Mouse (Mus musculus): ENCODE measurements around the gene C2cd5. TPM values are rescaled to one million over a fixed set of nuclear protein-coding genes. Genes with fewer than 3 reads are reported as not detected.
"Not testable (repeated sequence)": the region's sequence is repeated elsewhere in the genome, so short reads cannot be mapped to it uniquely, and the experiment has no call there.

The C2cd5 gene
- total RNA-seq, 1 experiment, result 26.5 TPM

DNA sequence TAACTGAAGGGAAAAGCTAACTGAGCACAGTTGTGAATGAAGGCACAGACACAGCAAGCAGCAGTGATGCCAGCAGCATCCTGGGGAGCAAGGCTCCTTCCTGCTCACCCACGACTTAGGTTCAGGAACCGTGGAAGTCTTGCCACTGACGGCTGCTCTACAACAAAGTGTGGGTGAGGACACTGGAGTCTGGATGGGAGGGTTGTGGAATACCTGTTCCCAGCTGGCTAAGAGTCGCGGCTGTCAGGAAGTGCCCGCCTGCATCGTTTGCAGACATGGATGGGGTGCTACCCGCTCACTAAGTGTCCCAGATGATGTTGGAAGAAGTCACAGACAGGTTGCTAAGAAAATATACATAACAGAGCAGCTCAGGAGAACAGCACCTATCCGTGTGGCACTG lies 109.4 kb downstream of the C2cd5 start:
- no peak for DNase-seq (ENCODE audit: low read depth, low spot score)
- Histone ChIP-seq H3K4me1 (ENCODE audit: control insufficient read depth in 2 of 2, insufficient read depth in 2 of 2, low read length in 2 of 2, poor library complexity in 1 of 2) (peaks cover 14 to 22% of the 10 kb centered on the region in 2 experiments), H3K4me3 (ENCODE audit: insufficient read depth in 1 of 2, low read depth in 1 of 2, low read length in 2 of 2, poor library complexity in 1 of 2, severe bottlenecking in 1 of 2) (no peak overlapping the region), H3K36me3 (ENCODE audit: control insufficient read depth, insufficient read depth, low read length, poor library complexity, severe bottlenecking) (no peaks in the 10 kb centered on the region), H3K9ac (ENCODE audit: insufficient read depth, low read depth, low read length, poor library complexity, severe bottlenecking) (no peak overlapping the region), H3K27ac (ENCODE audit: insufficient read depth, low read depth, low read length, poor library complexity, severe bottlenecking) (no peak overlapping the region), H3K9me3 (ENCODE audit: control insufficient read depth, insufficient read depth, low read depth, low read length) (no peaks in the 10 kb centered on the region)
- in situ Hi-C loops (cut with MboI; ENCODE audit: low sequenced_read_pairs in 2 of 2, unreplicated experiment in 2 of 2), result no loop called here
- no peak for TF ChIP-seq HCFC1 (IDR thresholded peaks at IDR 0.05; ENCODE audit: borderline replicate concordance, insufficient read depth, low read length)
- no peak for TF ChIP-seq ZNF384 (IDR thresholded peaks at IDR 0.05; ENCODE audit: low read depth, low read length)
- TF ChIP-seq CHD2 (IDR thresholded peaks at IDR 0.05; ENCODE audit: low read depth, low read length), result no peak
- no peak for TF ChIP-seq MAFK (IDR thresholded peaks at IDR 0.05; ENCODE audit: insufficient read depth, low read depth, low read length)
- TF ChIP-seq ZC3H11A (IDR thresholded peaks at IDR 0.05; ENCODE audit: borderline replicate concordance, low read depth, low read length), result no peak

DNA sequence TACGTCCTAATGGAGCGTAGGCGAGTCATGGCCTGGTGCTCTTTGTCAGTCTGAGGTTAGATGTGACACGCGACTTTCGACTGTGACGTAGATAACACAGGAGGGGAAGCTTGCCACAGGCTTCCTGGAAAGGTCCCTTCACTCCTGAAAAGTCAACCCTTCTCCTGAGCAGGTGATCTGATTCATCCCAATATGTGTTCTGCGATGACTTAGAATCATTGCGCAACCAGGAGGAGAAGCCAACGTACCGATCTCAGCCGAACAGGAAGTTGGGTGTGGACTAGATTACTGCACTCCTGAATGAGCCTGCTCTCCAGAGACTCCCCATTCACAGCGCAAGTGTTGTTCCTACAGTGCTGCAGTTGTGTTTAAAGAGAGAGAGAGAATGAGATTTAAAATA lies 110.4 kb downstream of the C2cd5 start:
- in situ Hi-C loops (cut with MboI; ENCODE audit: low sequenced_read_pairs in 2 of 2, unreplicated experiment in 2 of 2), result no loop called here
- Histone ChIP-seq H3K4me1 (ENCODE audit: control insufficient read depth in 2 of 2, insufficient read depth in 2 of 2, low read length in 2 of 2, poor library complexity in 1 of 2) (peaks cover 14 to 29% of the 10 kb centered on the region in 2 experiments), H3K27ac (ENCODE audit: insufficient read depth, low read depth, low read length, poor library complexity, severe bottlenecking) (peak overlapping the region; percentile 23; the same call in 1 of the 2 replicates), H3K36me3 (ENCODE audit: control insufficient read depth, insufficient read depth, low read length, poor library complexity, severe bottlenecking) (no peaks in the 10 kb centered on the region), H3K4me3 (ENCODE audit: insufficient read depth in 1 of 2, low read depth in 1 of 2, low read length in 2 of 2, poor library complexity in 1 of 2, severe bottlenecking in 1 of 2) (peak overlapping the region in 1 of 2 experiments; percentile 56; a peak in 2 of 4 replicates), H3K9ac (ENCODE audit: insufficient read depth, low read depth, low read length, poor library complexity, severe bottlenecking) (peak overlapping the region; percentile 33; the same call in 1 of the 2 replicates), H3K9me3 (ENCODE audit: control insufficient read depth, insufficient read depth, low read depth, low read length) (no peaks in the 10 kb centered on the region)
- TF ChIP-seq ZNF384 (IDR thresholded peaks at IDR 0.05; ENCODE audit: low read depth, low read length), result no peak
- no peak for DNase-seq (ENCODE audit: low read depth, low spot score)

DNA sequence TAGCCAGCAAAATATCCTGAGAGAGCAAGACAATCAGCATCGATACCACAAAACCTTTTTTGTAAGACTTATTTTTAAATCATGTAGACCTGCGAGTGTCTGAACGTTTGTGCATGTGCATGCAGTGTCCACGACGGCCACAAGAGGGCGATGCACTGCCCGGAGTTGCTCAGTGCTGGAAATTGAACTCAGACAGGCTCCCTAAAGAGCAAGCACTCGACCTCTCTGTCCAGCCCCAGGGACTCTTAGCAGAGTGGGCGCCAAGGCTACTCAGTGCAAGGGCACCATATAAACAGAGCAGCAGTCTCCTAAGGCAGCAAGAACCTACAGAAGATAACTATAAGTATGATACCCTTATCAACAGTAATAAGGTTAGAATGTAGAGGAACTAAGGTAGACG lies 111.2 kb downstream of the C2cd5 start:
- Histone ChIP-seq H3K4me3 (ENCODE audit: insufficient read depth in 1 of 2, low read depth in 1 of 2, low read length in 2 of 2, poor library complexity in 1 of 2, severe bottlenecking in 1 of 2) (peak overlapping the region; percentile 15 to 56; a peak in 3 of 4 replicates), H3K9ac (ENCODE audit: insufficient read depth, low read depth, low read length, poor library complexity, severe bottlenecking) (peak overlapping the region; percentile 54; the same call in 1 of the 2 replicates), H3K36me3 (ENCODE audit: control insufficient read depth, insufficient read depth, low read length, poor library complexity, severe bottlenecking) (no peaks in the 10 kb centered on the region), H3K4me1 (ENCODE audit: control insufficient read depth in 2 of 2, insufficient read depth in 2 of 2, low read length in 2 of 2, poor library complexity in 1 of 2) (peaks cover 14 to 29% of the 10 kb centered on the region in 2 experiments), H3K27ac (ENCODE audit: insufficient read depth, low read depth, low read length, poor library complexity, severe bottlenecking) (peak overlapping the region; percentile 94; the same call in 1 of the 2 replicates), H3K9me3 (ENCODE audit: control insufficient read depth, insufficient read depth, low read depth, low read length) (no peaks in the 10 kb centered on the region)
- in situ Hi-C loops (cut with MboI; ENCODE audit: low sequenced_read_pairs in 2 of 2, unreplicated experiment in 2 of 2), result no loop called here
- peak; percentile 69 for DNase-seq (ENCODE audit: low read depth, low spot score)
- TF ChIP-seq ZC3H11A (IDR thresholded peaks at IDR 0.05; ENCODE audit: borderline replicate concordance, low read depth, low read length) (peak; percentile 77; the same call in 1 of the 2 replicates), ZNF384 (IDR thresholded peaks at IDR 0.05; ENCODE audit: low read depth, low read length) (no peak)

DNA sequence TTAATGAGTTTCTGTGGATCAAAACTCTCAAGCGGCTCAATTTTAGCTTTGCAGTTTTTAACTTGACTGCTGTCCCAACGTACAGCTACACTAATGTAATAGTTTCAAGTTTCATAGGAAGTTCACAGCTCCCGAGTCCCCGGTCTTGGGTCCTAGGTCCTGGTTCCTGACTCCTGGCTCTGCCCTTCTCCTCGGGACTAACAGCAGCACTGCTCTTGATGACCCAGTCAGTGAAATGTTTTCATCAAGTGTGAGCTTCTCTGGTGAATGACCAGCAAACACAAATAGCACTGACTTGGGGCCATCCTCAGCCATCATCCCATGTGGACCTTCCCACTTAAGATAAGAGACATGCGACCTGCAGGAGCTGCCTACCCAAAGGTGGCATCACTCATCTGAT lies 111.7 kb downstream of the C2cd5 start:
- no peaks in the 10 kb centered on the region for H3K36me3 ChIP-seq (ENCODE audit: control insufficient read depth, insufficient read depth, low read length, poor library complexity, severe bottlenecking)
- no peaks in the 10 kb centered on the region for H3K9me3 ChIP-seq (ENCODE audit: control insufficient read depth, insufficient read depth, low read depth, low read length)
- H3K4me3 ChIP-seq (ENCODE audit: insufficient read depth in 1 of 2, low read depth in 1 of 2, low read length in 2 of 2, poor library complexity in 1 of 2, severe bottlenecking in 1 of 2), result peak overlapping the region; percentile 15 to 43; a peak in 3 of 4 replicates
- in situ Hi-C loops (cut with MboI; ENCODE audit: low sequenced_read_pairs in 2 of 2, unreplicated experiment in 2 of 2), result no loop called here
- H3K4me1 ChIP-seq (ENCODE audit: control insufficient read depth in 2 of 2, insufficient read depth in 2 of 2, low read length in 2 of 2, poor library complexity in 1 of 2), result peaks cover 14 to 29% of the 10 kb centered on the region in 2 experiments
- H3K9ac ChIP-seq (ENCODE audit: insufficient read depth, low read depth, low read length, poor library complexity, severe bottlenecking), result peak overlapping the region; percentile 54; the same call in 1 of the 2 replicates
- no peak for DNase-seq (ENCODE audit: low read depth, low spot score)
- H3K27ac ChIP-seq (ENCODE audit: insufficient read depth, low read depth, low read length, poor library complexity, severe bottlenecking), result peak overlapping the region; percentile 94; the same call in 1 of the 2 replicates
- no peak for TF ChIP-seq ZNF384 (IDR thresholded peaks at IDR 0.05; ENCODE audit: low read depth, low read length)
- no peak for TF ChIP-seq CHD2 (IDR thresholded peaks at IDR 0.05; ENCODE audit: low read depth, low read length)
- TF ChIP-seq MAFK (IDR thresholded peaks at IDR 0.05; ENCODE audit: insufficient read depth, low read depth, low read length), result no peak

DNA sequence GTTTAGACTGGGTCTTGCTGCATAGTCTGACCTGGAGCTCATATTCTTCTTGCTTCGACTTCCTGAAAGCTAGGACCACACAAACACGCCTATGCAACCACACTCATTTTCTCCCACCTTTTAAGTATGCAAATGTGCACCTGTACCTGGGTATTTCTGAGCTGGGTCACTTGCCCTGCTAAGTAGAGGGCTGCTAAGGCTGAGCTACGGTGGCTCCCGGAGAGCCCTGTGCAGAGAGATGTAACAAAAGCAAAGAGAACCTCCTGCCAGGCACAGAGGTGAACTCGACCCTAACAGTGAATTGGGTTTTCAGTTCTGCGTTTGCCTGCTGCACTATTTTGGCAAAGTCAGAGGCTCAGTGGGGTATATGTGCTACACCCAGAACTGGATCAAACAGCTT lies 112.3 kb downstream of the C2cd5 start:
- Histone ChIP-seq H3K9ac (ENCODE audit: insufficient read depth, low read depth, low read length, poor library complexity, severe bottlenecking) (peak overlapping the region; percentile 54; the same call in 1 of the 2 replicates), H3K4me1 (ENCODE audit: control insufficient read depth in 2 of 2, insufficient read depth in 2 of 2, low read length in 2 of 2, poor library complexity in 1 of 2) (peaks cover 14 to 29% of the 10 kb centered on the region in 2 experiments), H3K27ac (ENCODE audit: insufficient read depth, low read depth, low read length, poor library complexity, severe bottlenecking) (peak overlapping the region; percentile 94), H3K36me3 (ENCODE audit: control insufficient read depth, insufficient read depth, low read length, poor library complexity, severe bottlenecking) (no peaks in the 10 kb centered on the region), H3K4me3 (ENCODE audit: insufficient read depth in 1 of 2, low read depth in 1 of 2, low read length in 2 of 2, poor library complexity in 1 of 2, severe bottlenecking in 1 of 2) (peak overlapping the region; percentile 15 to 43; a peak in 3 of 4 replicates), H3K9me3 (ENCODE audit: control insufficient read depth, insufficient read depth, low read depth, low read length) (no peaks in the 10 kb centered on the region)
- TF ChIP-seq ZNF384 (IDR thresholded peaks at IDR 0.05; ENCODE audit: low read depth, low read length), result no peak
- TF ChIP-seq CHD2 (IDR thresholded peaks at IDR 0.05; ENCODE audit: low read depth, low read length), result no peak
- TF ChIP-seq HCFC1 (IDR thresholded peaks at IDR 0.05; ENCODE audit: borderline replicate concordance, insufficient read depth, low read length), result no peak
- TF ChIP-seq MAFK (IDR thresholded peaks at IDR 0.05; ENCODE audit: insufficient read depth, low read depth, low read length), result no peak
- no peak for TF ChIP-seq ZC3H11A (IDR thresholded peaks at IDR 0.05; ENCODE audit: borderline replicate concordance, low read depth, low read length)
- DNase-seq (ENCODE audit: low read depth, low spot score), result no peak
- in situ Hi-C loops (cut with MboI; ENCODE audit: low sequenced_read_pairs in 2 of 2, unreplicated experiment in 2 of 2), result no loop called here

DNA sequence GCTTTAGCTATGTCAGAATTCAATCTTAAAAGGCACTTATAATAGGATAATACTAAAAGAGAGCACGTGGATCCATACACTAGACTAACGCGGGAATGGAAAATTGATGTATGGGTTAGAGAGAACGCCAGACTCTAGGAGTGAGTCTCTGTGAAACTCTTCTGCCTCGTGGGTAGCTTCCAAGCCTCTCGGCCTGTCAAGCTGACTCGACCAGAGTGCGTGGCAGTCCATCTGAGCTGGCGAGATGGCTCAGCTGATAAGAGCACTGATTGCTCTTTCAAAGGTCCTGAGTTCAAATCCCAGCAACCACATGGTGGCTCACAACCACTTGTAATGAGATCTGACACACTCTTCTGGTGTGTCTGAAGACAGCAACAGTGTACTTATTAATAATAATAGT lies 113.2 kb downstream of the C2cd5 start:
- Histone ChIP-seq H3K27ac (ENCODE audit: insufficient read depth, low read depth, low read length, poor library complexity, severe bottlenecking) (peak overlapping the region; percentile 94), H3K9ac (ENCODE audit: insufficient read depth, low read depth, low read length, poor library complexity, severe bottlenecking) (peak overlapping the region; percentile 41; the same call in 1 of the 2 replicates), H3K4me1 (ENCODE audit: control insufficient read depth in 2 of 2, insufficient read depth in 2 of 2, low read length in 2 of 2, poor library complexity in 1 of 2) (peaks cover 14 to 29% of the 10 kb centered on the region in 2 experiments)
- H3K36me3 ChIP-seq (ENCODE audit: control insufficient read depth, insufficient read depth, low read length, poor library complexity, severe bottlenecking); H3K4me3 ChIP-seq (ENCODE audit: insufficient read depth in 1 of 2, low read depth in 1 of 2, low read length in 2 of 2, poor library complexity in 1 of 2, severe bottlenecking in 1 of 2); in situ Hi-C loops (cut with MboI; ENCODE audit: low sequenced_read_pairs in 2 of 2, unreplicated experiment in 2 of 2); H3K9me3 ChIP-seq (ENCODE audit: control insufficient read depth, insufficient read depth, low read depth, low read length); DNase-seq (ENCODE audit: low read depth, low spot score): not testable (repeated sequence)

DNA sequence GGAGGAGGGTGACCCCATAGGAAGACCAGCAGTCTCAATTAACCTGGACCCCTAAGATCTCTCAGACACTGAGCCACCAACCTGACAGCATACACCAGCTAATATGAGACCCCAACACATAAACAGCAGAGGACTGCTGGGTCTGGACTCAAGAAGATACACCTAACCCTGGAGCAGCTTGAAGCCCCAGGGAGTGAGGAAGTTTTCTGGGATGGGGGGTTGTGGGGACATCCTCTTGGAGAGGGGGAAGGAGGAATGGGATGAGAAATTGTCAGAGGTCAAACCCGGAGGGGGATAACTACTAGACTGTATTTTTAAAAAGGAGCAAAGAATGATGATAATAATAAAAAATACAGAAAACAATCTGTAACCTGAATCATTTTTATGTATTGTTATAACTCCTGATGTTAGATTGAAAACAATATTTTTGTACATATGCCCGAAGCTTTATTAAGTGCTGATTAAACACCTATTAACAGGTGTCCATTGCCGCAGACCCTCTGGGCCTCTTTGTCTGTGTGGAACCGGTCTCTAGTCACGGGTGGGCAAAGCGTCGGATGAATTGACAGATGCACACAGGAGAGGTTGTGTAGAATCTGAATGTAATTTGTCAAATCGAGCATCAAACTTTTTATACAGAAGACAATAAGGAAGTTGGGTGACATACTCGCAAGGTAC lies 114.2 kb downstream of the C2cd5 start:
- H3K9me3 ChIP-seq (ENCODE audit: control insufficient read depth, insufficient read depth, low read depth, low read length); H3K36me3 ChIP-seq (ENCODE audit: control insufficient read depth, insufficient read depth, low read length, poor library complexity, severe bottlenecking); in situ Hi-C loops (cut with MboI; ENCODE audit: low sequenced_read_pairs in 2 of 2, unreplicated experiment in 2 of 2); DNase-seq (ENCODE audit: low read depth, low spot score): not testable (repeated sequence)
- peaks cover 11 to 33% of the 10 kb centered on the region in 2 experiments for H3K4me1 ChIP-seq (ENCODE audit: control insufficient read depth in 2 of 2, insufficient read depth in 2 of 2, low read length in 2 of 2, poor library complexity in 1 of 2)
- peak overlapping the region; percentile 2 to 26; a peak in 3 of 4 replicates for H3K4me3 ChIP-seq (ENCODE audit: insufficient read depth in 1 of 2, low read depth in 1 of 2, low read length in 2 of 2, poor library complexity in 1 of 2, severe bottlenecking in 1 of 2)
- peak overlapping the region; percentile 73 for H3K9ac ChIP-seq (ENCODE audit: insufficient read depth, low read depth, low read length, poor library complexity, severe bottlenecking)
- H3K27ac ChIP-seq (ENCODE audit: insufficient read depth, low read depth, low read length, poor library complexity, severe bottlenecking), result peak overlapping the region; percentile 97

Data from ES-E14 (cell line).